Mouse (Mus musculus) forebrain, embryonic 11.5 days (tissue): ENCODE data around the gene Gm28551. TPM values are rescaled to one million over a fixed set of nuclear protein-coding genes. Genes with fewer than 3 reads are reported as not detected.
"Not testable (repeated sequence)": the region's sequence is repeated elsewhere in the genome, so short reads cannot be mapped to it uniquely, and the experiment has no call there.

Source experiments
- ATAC-seq: fragments of 200-750 bp; cut with Nextera tagmentation; replicated peaks from 2 replicates; pipeline ENCODE4 v1.8.0; 2017; ENCODE audit warnings: moderate TSS enrichment; ENCODE audit not compliant: low FRiP score
- DNase-seq: peaks from one replicate; pipeline ENCODE4 v3.0.0-alpha.2; 2017; ENCODE audit warnings: low spot score
- H3K27ac ChIP-seq: fragments of 300-500 bp; sonication (generic); 2 replicates; pipeline ENCODE4 v1.5.1; 2014; ENCODE audit warnings: low read depth, low read length
- H3K27me3 ChIP-seq: fragments of 300-500 bp; sonication (generic); 2 replicates; pipeline ENCODE4 v1.6.1; 2014; ENCODE audit warnings: mild to moderate bottlenecking, low read length, mixed read lengths; ENCODE audit not compliant: control insufficient read depth, insufficient read depth
- H3K36me3 ChIP-seq: fragments of 300-500 bp; sonication (generic); 2 replicates; pipeline ENCODE4 v1.6.1; 2014; ENCODE audit warnings: mild to moderate bottlenecking, low read length, moderate library complexity, mixed read lengths; ENCODE audit not compliant: control insufficient read depth, insufficient read depth
- H3K4me1 ChIP-seq: fragments of 300-500 bp; sonication (generic); replicated peaks from 2 replicates; pipeline ENCODE4 v1.6.1; 2014; ENCODE audit warnings: low read length, mixed read lengths; ENCODE audit not compliant: control insufficient read depth, insufficient read depth
- H3K4me2 ChIP-seq: fragments of 300-500 bp; sonication (generic); 2 replicates; pipeline ENCODE4 v1.6.1; 2014; ENCODE audit warnings: low read depth, mild to moderate bottlenecking, low read length, moderate library complexity, mixed read lengths; ENCODE audit not compliant: severe bottlenecking
- H3K4me3 ChIP-seq: fragments of 300-500 bp; sonication (generic); 2 replicates; pipeline ENCODE4 v1.5.1; 2014; ENCODE audit warnings: low read depth, low read length
- H3K9ac ChIP-seq: fragments of 300-500 bp; sonication (generic); 2 replicates; pipeline ENCODE4 v1.6.1; 2014; ENCODE audit warnings: low read length
- H3K9me3 ChIP-seq: fragments of 300-500 bp; sonication (generic); 2 replicates; pipeline ENCODE4 v1.6.1; 2016; ENCODE audit warnings: low read length, mixed read lengths; ENCODE audit not compliant: control insufficient read depth
- WGBS: fragments of 180-500 bp; shearing (Covaris S2); extraction: QIAGEN DNeasy Blood & Tissue Kit; methylation state at CpG from one replicate; pipeline ENCODE4 v1.1.7; 2014; 5-methylcytosine and 5-hydroxymethylcytosine counted together
- polyA plus RNA-seq: library from polyadenylated mRNA; unstranded; fragments of >200 nt; fragmentation: Nextera tagmentation; extraction: Ambion mirVana; gene quantifications from 2 replicates; pipeline ENCODE4 v1.2.1, GENCODE M21; 2014

Gene Gm28551
- 0.68 and 1.8 TPM in 2 replicates for polyA plus RNA-seq

DNA sequence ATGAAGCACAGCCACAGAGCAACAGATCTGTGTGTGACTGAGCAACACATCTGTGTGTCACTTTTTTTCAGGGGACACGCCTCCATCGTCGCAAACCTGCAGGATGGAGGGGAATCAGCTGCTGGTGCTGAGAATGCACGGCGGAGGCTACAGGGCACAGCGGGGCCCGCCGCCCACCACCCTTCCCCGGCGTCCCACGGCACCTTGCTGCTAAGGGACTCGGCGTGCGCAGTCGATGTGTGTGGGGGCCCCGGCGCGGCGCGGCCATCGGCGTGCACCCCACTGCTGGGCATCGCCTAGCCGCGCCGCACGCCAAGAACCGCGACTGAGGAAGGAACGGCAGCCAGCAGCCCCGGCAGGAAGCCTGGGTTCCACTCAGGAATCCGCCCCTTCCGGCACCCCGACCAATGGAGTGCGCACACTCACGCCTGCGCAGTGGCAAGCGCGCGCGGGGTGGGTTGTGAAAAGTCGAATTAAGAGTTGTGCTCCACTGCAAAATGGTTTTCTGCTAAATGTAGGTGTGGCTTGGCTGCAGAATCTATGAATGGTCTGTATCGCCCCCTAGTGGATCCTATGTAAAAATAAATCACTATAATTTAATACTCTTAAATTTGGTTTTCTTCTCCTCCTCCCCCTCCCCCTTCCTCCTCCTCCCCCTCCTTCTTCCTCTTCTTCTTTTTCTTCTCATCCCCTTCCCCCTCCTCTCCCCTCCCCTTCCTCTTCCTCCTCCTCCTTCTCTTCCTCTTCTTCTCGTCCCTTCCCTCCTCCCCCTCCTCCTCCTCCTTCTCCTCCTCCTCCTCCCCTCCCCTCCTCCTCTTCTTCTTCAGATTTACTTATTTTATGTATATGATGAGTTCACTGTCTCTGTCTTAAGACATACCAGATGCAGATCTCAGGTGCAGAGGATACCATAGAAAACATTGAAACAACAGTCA lies at the start of gene Gm28551, which contains the start of the genes Asdurf and Asnsd1:
Gm28551 (minus strand) TSS at position 341 of the 935 bp plus-strand sequence.
Asdurf (minus strand) TSS at position 293 of the 935 bp plus-strand sequence.
Asnsd1 (minus strand) TSS at position 426 of the 935 bp plus-strand sequence.
- WGBS = under 1% methylated on average over 41 of the region's 44 CpGs
- Histone ChIP-seq H3K9me3 (no peaks in the 10 kb centered on the region), H3K27ac (peak within 1 kb of the TSS; percentile 70), H3K9ac (peak within 1 kb of the TSS; percentile 89), H3K4me2 (peak within 1 kb of the TSS; percentile 47), H3K4me1 (no peaks in the 10 kb centered on the region), H3K36me3 (peaks cover 7% of the 10 kb centered on the region), H3K27me3 (no peaks in the 10 kb centered on the region), H3K4me3 (peak within 1 kb of the TSS; percentile 77)
- ATAC-seq = peak; percentile 100
- DNase-seq = peak; percentile 96

DNA sequence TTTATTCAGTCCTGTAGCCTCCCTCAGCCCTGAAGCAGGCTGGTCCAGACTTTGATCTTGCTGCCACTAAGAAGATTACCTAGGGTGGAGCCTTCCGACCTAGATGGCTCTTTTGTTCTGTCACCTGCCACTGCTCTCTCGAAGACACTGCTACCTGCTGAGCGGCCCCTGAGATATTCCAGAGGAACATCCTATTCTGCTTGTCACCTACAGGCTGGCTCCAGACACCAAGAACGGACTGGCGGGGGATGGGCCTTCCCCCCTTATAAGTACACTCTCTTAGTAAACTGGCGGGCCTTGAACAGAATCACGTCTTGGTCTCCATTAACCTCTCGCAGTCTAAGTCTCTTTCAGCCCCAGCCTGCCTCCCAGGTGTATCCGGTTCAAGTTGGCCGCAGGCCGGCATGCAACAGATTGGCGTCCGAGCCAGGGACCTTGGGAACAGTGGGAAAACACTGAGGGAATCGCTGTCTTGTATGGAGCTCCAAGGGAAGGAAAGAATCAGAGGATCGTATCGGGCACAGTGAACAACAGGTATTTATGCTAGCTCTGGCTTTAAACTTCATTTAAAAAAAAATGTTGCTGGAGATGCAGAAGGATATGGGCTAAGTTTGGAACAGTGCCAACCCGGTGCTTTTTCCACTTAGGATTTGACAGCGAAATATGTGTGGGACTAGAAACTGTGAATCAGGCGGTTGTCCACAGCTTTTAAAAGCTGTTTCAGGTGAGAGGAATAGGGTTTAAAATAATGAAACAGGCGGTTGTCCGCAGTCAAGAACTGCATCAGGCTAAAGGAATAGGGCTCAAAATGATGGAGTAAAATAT lies 41.7 kb upstream of the Gm28551 start:
- not testable (repeated sequence) for H3K36me3 ChIP-seq, H3K27ac ChIP-seq, H3K9me3 ChIP-seq, H3K4me3 ChIP-seq, H3K27me3 ChIP-seq, H3K4me1 ChIP-seq, H3K4me2 ChIP-seq, DNase-seq, ATAC-seq, H3K9ac ChIP-seq
- WGBS = 34% methylated on average over 21 of the region's 21 CpGs

DNA sequence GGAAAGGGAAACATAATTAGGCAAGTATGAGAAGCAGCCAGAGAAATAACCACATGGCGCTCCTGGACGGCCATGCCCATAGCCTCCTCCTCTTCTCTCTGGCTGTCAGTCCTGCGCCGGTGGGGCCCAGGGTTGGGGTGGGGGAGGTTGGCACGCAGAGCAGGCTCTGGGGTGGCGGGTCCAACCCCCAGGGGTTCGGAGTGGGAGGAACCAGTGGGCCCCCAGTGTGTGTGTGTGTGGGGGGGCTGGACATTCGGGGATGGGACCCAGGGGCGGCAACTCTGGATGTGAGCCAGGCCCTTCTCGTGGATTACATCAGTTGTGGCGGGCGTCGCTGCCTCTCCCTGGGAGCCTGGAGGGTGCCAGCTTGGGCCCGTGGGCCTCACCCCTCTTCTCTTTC lies 36.3 kb upstream of the Gm28551 start:
- Histone ChIP-seq H3K9ac (no peak overlapping the region), H3K27me3 (no peaks in the 10 kb centered on the region), H3K4me3 (no peak overlapping the region), H3K36me3 (no peaks in the 10 kb centered on the region), H3K4me1 (no peaks in the 10 kb centered on the region), H3K4me2 (no peak overlapping the region), H3K27ac (no peak overlapping the region), H3K9me3 (no peaks in the 10 kb centered on the region; the same call in 1 of the 2 replicates)
- ATAC-seq (peak; percentile 53; the same call in 1 of the 2 replicates), DNase-seq (no peak)
- 95% methylated on average over 11 of the region's 14 CpGs for WGBS

DNA sequence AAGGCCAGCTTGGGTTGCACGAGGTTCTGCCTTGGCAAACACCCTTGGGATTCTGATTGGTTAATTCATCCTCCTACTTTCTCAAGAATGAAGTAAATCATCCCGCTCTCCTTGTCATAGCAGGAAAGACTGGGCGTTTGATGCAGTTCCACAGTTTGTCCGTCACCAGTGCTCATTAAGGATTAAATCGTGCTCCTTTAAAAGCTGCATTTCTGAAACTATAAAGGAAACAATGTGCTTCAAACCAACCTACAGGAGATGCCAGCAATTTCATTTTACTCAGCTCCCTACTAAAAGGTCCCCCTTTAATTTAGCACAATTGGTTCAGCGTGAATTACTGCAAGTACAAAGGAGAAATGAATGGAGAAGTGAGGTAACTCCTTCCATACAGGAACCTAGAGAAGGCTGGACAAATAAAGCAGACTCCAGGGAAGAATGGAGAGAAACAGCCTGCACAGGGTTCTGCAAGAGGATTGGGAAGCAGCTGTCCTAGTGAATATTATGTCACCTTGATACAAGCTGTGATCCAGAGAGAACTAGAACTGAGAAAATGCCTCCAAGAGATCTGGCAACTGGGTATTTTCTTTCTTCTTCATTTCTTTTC lies 31.7 kb upstream of the Gm28551 start:
- Histone ChIP-seq H3K9me3 (no peaks in the 10 kb centered on the region; the same call in 1 of the 2 replicates), H3K4me2 (no peak overlapping the region), H3K27me3 (no peaks in the 10 kb centered on the region), H3K4me1 (no peaks in the 10 kb centered on the region), H3K4me3 (no peak overlapping the region), H3K27ac (no peak overlapping the region), H3K9ac (no peak overlapping the region), H3K36me3 (no peaks in the 10 kb centered on the region)
- ATAC-seq = peak; percentile 58
- DNase-seq = no peak
- WGBS = 50% methylated on average over 6 of the region's 6 CpGs

DNA sequence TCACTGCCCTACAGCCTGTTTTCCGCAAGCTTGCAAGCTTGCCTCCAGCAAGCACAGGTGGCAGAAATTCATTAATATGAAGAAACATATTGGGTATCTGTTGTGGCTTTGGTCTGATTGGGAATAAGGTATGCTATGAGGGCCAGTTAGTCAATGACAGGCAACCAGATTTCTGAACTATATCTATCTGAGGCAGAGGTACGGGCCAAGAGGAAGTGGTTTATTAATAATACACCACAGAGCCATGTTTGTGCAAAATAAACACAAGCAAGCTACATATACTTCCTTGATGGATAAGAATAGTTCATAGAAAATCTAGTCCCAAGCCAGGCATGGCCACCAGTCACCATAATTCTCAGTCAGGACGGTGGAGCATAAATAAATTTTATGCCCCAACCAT lies 25.3 kb upstream of the Gm28551 start:
- Histone ChIP-seq H3K36me3 (no peaks in the 10 kb centered on the region), H3K27ac (no peak overlapping the region), H3K4me3 (no peak overlapping the region), H3K9me3 (no peaks in the 10 kb centered on the region), H3K9ac (no peak overlapping the region), H3K4me1 (no peaks in the 10 kb centered on the region), H3K4me2 (no peak overlapping the region), H3K27me3 (no peaks in the 10 kb centered on the region)
- DNase-seq (no peak), ATAC-seq (no peak)
- WGBS = 64% methylated on average over 3 of the region's 3 CpGs

DNA sequence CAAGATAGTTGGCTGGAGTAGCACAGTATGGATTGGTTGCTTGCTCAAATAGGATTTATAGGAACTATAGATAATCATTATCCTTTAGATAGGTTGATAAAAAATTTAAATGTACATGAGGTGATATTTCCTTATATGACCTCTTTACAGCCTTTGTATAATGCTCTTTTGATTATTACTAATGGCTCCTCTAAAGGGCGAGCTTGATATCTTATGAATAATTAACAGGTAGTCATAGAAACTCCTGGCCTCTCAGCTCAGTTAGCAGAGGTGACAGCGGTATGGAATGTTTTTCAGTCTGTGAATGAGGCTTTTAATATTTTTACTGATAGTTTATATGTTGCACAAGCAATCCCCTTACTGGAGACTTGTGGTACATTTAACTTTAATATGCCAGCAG lies 23.5 kb upstream of the Gm28551 start:
- not testable (repeated sequence) for DNase-seq, H3K36me3 ChIP-seq, H3K27ac ChIP-seq, H3K4me1 ChIP-seq, ATAC-seq, H3K9me3 ChIP-seq, H3K4me2 ChIP-seq, H3K27me3 ChIP-seq, H3K9ac ChIP-seq, H3K4me3 ChIP-seq
- 94% methylated on average over 2 of the region's 2 CpGs for WGBS

DNA sequence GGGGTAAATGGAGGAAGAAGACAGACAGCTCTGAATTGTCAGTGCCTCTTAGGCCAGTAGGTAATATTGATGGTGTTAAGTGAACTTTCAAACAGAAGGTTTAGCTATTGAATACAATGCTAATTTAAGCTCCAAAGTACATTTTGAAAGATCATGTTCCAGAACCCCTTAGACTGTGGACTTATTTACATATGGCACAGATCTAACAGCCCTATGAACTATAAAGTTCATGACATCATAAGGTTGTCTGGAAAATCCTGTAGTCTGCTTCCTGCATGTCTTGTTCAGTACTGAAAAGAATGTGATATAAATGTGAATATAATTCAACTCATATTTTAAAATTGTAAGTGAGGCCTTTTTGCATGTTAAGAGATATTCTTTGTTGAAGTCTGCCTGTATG lies 6.5 kb upstream of the Gm28551 start:
- Histone ChIP-seq H3K27me3 (no peaks in the 10 kb centered on the region), H3K4me2 (no peak overlapping the region), H3K4me1 (no peaks in the 10 kb centered on the region), H3K36me3 (no peaks in the 10 kb centered on the region), H3K4me3 (no peak overlapping the region), H3K27ac (no peak overlapping the region), H3K9ac (no peak overlapping the region), H3K9me3 (no peaks in the 10 kb centered on the region)
- DNase-seq (no peak), ATAC-seq (no peak)

DNA sequence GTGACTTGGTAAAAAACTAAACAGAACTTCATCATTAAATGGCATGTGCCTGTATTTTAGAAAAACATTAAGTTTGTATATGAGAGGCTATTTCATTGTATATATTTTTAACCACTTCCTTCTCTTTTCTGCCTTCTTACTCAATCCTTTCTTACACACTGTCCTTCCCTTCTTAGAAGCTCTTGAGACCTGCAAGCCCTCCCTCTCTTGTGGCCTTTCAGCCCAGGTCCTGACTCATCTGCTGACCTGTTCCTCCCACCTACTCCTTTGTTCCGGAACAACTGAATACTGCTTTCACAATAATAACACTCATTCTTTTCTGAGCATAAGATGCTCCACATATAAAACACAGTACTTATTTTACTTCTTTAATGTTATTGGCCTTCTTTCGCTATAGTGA lies 11.4 kb downstream of the Gm28551 start:
- H3K36me3 ChIP-seq = peaks cover 9% of the 10 kb centered on the region; the same call in 1 of the 2 replicates
- ATAC-seq (no peak), DNase-seq (no peak)
- H3K27ac ChIP-seq = no peak overlapping the region
- no peaks in the 10 kb centered on the region for H3K4me1 ChIP-seq
- no peaks in the 10 kb centered on the region for H3K9me3 ChIP-seq
- no peak overlapping the region for H3K9ac ChIP-seq
- H3K4me3 ChIP-seq = no peak overlapping the region
- WGBS = 92% methylated on average over 2 of the region's 2 CpGs
- no peaks in the 10 kb centered on the region for H3K27me3 ChIP-seq
- no peak overlapping the region for H3K4me2 ChIP-seq
